Mouse (Mus musculus) neural tube, embryonic 10.5 days (tissue): ENCODE results near the gene Wdr19.

Source experiments
- DNase-seq: peaks from one replicate; pipeline ENCODE4 v3.0.0-alpha.2; 2017; ENCODE audit warnings: low spot score; ENCODE audit errors: extremely low spot score

The Wdr19 gene

GRCm38 (mm10) chr5:65199346-65200128 lies at the start of gene Wdr19:
Gene Wdr19, plus strand, starts transcription at chr5:65199696.
- DNase-seq = peak; percentile 95

GRCm38 (mm10) chr5:65149706-65150105 lies 49.8 kb upstream of the Wdr19 start:
- DNase-seq = no peak

- no peak for DNase-seq
These were observed 49.0 kb upstream of the Wdr19 start for GRCm38 (mm10) chr5:65150376-65150955.

GRCm38 (mm10) chr5:65151276-65151675 lies 48.2 kb upstream of the Wdr19 start:
- no peak for DNase-seq

GRCm38 (mm10) chr5:65151767-65152166 lies 47.7 kb upstream of the Wdr19 start:
- no peak for DNase-seq

- no peak for DNase-seq
These were observed 45.2 kb upstream of the Wdr19 start for GRCm38 (mm10) chr5:65154287-65154686.

DNA sequence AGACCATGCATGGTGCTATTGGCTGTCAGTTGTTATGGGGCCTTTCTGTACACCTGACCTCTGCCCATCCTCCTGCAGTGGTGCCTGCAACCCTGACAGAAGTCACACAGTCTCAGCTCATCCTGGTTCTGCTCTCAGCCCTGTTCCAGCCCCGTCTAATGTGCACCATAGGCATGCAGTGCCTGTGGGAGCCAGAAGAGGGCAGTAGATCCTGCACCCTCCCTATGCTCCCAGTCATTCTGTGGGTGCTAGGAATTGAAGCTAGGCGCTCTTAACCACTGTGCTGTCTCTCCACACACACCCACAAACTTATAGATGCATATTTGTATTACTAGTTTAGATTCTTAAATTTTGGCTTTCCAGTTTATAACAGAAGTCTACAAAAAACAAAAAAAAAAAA lies 42.6 kb upstream of the Wdr19 start:
- DNase-seq = no peak

DNA sequence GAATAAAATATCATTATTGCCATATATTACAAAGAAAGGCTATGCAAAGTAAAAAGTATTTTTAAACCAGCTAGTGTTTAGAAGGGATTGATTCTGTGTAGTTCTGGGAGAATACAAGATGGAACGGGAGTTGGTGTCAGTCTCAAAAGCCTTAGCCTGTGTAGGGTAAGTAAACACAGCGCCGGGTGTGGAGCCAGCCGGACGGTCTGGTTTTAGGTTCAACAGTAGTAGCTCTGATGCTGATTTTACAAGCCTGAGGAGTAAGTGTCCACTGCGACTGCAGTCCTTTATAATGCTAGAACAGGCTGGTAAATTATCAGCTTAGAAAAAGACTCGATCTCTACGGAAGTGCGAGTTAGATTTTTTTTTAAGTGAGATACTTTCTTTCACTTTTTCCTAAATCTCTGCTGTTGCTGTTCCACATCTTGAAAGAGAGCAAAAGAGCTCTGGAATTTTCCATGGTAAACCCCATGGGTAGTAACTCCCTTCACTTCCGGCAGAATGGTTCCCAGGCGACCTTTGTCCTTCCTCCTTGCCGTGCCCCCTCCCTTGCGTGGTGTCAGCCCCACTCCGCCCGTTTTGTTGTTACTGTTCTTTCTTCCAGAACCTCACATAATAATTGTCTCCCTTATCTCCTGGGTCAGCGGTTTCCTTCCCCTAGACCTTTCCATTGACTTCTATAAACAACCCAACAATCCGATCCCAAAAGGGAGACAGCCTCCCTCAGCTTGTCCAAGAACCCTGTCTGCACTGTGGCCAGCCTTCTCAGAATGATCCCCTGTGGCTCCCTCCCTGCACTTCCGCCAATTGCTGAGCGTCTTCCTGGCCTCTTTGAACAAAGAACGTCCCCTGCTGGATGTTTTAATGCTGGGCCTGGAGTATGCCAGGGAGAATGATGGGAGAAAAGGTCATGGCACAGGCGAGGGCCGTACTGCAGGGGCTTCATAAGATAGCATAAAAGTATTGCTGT lies 41.8 kb upstream of the Wdr19 start:
- no peak for DNase-seq

GRCm38 (mm10) chr5:65158696-65159305 lies 40.7 kb upstream of the Wdr19 start:
- no peak for DNase-seq

GRCm38 (mm10) chr5:65163001-65163400 lies 36.5 kb upstream of the Wdr19 start:
- no peak for DNase-seq

- DNase-seq = no peak
These were observed 35.9 kb upstream of the Wdr19 start for GRCm38 (mm10) chr5:65163489-65164092.

DNA sequence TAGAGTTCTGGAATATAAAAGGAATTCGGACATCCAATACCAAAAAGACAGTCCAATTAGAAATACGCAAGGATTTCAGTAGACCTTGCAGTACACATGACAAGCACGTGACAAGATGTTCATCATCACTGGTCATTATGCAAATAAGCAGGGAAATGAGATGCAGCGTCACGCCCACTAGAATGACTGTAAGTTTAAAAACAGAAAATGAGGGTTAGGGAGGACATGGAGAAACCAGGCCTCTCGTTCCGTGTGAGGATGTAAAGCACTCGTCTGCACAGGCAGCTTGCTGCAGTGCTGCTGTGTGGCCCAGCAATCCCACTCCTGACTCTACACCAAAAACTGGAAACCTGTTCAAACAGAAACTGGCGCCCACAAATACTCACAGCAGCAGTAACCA lies 29.3 kb upstream of the Wdr19 start:
- no peak for DNase-seq

DNA sequence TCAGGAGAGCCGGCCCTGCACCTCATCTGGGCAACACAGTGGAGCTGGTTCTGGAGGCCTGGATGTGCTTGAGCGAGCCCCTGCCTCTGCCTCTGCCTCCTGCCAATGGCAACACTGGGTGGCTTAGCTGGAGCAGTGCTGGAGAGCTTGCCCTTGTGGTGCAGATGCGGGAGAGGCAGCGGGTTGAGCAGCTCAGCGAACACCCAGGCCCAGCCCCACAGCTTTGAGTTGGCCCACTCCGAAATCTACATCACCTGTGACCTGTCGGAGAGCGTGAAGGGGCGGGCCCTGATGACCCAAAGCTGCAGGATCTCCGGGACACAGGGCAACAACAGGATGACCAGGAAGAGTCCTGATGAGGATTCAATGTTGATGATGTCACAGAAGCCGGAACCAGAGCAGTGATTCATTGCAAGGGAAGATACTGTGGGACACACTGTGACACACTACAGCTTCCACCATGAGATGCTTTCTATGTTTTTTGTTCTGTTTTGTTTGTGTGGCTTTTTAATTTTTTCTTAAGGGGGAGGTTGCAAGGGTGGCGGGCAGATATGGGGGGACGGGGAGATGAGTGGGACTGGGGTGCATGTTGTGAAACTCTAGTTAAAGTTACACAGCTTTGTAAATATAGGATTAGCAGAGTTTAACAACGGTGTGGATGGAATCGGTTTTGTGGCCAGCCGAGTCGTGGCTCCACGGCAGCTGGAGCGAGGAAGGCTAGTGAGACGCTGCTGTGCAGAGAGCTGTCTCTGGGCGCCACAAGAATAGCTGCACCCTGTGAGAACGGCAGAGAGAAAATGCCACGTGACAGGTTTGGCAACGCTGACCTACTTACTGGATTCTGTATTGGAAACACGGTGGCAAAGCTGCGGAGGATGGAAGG lies 24.2 kb upstream of the Wdr19 start:
- no peak for DNase-seq

DNA sequence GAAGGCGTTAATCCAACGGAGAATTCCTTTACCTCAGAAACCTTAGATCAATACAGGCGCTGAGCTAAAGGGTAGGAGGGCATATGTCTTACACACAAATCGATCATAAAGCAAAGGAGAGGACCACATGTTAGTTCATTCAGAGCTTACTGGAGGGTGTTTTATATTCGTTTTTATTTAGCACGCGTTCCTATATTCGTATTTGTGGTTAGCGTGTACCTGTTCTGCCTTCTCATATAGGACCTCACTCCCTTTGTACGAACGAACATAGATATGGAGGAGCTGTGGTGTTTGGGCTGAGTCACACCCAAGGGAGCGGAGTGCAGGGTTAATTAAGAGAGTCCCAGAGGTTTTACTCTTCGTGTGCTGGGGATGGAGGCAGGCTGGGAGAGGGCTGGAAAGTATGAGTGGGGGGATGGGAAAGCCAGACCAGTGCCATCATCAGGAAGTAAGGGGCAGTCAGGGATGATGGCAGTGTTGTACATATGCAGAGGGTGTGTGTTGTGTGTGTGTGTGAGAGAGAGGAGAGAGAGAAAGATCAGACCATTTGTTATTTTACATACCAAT lies 23.5 kb upstream of the Wdr19 start:
- no peak for DNase-seq

GRCm38 (mm10) chr5:65177026-65177514 lies 22.4 kb upstream of the Wdr19 start:
- no peak for DNase-seq

DNA sequence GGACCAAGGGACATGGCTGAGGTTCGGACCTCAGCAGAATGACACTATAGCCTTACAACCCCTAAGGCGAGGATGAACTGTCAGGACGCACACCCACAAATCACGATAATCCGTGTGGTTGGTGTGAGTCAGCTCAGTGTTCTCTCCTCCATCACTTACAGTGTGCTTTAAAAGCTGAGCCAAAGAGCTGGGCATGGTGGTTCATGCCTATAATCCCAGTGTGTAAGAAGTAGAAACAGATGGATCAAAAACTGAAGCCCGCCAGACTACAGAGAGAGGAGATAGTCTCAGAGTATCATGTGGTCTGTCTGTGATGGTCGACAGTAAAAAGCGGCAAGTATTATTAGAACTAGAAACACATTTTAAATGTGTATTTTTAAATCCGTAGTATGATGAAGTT lies 21.0 kb upstream of the Wdr19 start:
- DNase-seq = no peak

DNA sequence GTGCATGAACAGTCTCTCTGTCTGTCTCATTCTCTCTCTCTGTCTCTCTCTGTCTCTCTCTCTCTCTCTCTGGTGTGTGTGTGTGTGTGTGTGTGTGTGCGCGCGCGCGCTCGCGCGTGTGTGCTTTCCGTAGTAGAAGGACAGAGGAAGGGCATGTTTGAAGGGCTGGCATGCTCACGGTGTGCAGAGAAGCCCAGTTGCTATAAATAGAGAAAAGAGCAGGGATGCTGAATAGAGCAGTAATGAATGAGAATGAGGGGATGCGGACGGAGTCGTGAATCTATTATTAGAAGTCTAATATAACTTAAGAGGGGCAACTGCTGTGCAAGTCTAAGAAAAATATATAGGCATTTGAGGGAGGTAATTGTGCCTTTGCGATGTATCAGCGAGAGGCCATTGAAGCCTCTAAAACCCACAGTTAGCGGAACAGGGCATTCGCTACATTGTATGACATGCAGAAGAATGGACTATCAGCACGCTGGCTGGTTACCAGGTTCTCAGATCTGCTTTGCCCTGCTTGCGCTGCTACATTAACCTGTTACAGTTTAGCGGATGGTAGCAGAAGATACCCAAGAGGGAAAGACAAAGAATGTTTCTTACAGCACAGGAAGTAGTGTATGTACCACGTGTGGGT lies 18.2 kb upstream of the Wdr19 start:
- no peak for DNase-seq

GRCm38 (mm10) chr5:65181794-65182169 lies 17.7 kb upstream of the Wdr19 start:
- no peak for DNase-seq

DNA sequence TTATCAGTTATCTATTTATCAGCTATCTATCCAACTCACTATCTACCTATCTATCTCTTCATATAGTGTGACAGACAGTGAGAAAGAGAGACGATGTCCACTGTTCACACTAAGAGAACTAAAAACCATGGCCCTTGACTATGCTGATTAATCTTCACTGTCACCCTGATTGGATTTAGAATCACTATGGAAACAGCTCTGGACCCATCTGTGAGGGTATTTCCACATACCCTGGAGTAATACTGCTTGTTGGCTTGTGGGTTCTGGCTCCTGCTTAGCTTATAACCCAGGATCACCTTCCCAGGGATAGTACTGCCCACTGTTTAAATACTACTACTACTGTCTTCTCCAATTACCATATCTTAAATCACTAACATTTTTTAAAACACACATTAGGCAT lies 17.2 kb upstream of the Wdr19 start:
- no peak for DNase-seq
